Mouse (Mus musculus) midbrain, embryonic 11.5 days (tissue): ENCODE measurements at regions not wholly inside any gene's neighbourhood (a gene's known extent, or its start where the extent isn't known, plus 50 kb on each side); places are given as distances from the start of the nearest gene placed in this dataset.

Source experiments
- ATAC-seq: fragments of 200-750 bp; cut with Nextera tagmentation; 2 replicates; pipeline ENCODE4 v1.8.0; 2017; ENCODE audit warnings: moderate TSS enrichment, moderate library complexity; ENCODE audit not compliant: low FRiP score
- DNase-seq: peaks from one replicate; pipeline ENCODE4 v3.0.0; 2015; ENCODE audit warnings: low spot score; ENCODE audit errors: missing footprints
- H3K27ac ChIP-seq: fragments of 300-500 bp; sonication (generic); 2 replicates; pipeline ENCODE4 v1.5.1; 2014; ENCODE audit warnings: low read depth, low read length
- H3K27me3 ChIP-seq: fragments of 300-500 bp; sonication (generic); 2 replicates; pipeline ENCODE4 v1.6.1; 2014; ENCODE audit warnings: mild to moderate bottlenecking, low read length, moderate library complexity, mixed read lengths; ENCODE audit not compliant: control insufficient read depth, insufficient read depth
- H3K36me3 ChIP-seq: fragments of 300-500 bp; sonication (generic); 2 replicates; pipeline ENCODE4 v1.6.1; 2014; ENCODE audit warnings: mild to moderate bottlenecking, low read length, moderate library complexity, mixed read lengths; ENCODE audit not compliant: control insufficient read depth, insufficient read depth
- H3K4me1 ChIP-seq: fragments of 300-500 bp; sonication (generic); 2 replicates; pipeline ENCODE4 v1.6.1; 2014; ENCODE audit warnings: low read length; ENCODE audit not compliant: control insufficient read depth, insufficient read depth
- H3K4me2 ChIP-seq: fragments of 300-500 bp; sonication (generic); 2 replicates; pipeline ENCODE4 v1.6.1; 2014; ENCODE audit warnings: mild to moderate bottlenecking, moderate library complexity
- H3K4me3 ChIP-seq: fragments of 300-500 bp; sonication (generic); 2 replicates; pipeline ENCODE4 v1.5.1; 2014; ENCODE audit warnings: low read depth, low read length
- H3K9ac ChIP-seq: fragments of 300-500 bp; sonication (generic); 2 replicates; pipeline ENCODE4 v1.6.1; 2014; ENCODE audit warnings: low read length
- H3K9me3 ChIP-seq: fragments of 300-500 bp; sonication (generic); 2 replicates; pipeline ENCODE4 v1.6.1; 2016; ENCODE audit warnings: low read length; ENCODE audit not compliant: control insufficient read depth
- whole genome bisulfite sequencing: fragments of 180-500 bp; shearing (Covaris S2); extraction: QIAGEN DNeasy Blood & Tissue Kit; methylation state at CpG from one replicate; pipeline ENCODE4 v1.1.7; 2014; 5-methylcytosine and 5-hydroxymethylcytosine counted together

GRCm38 (mm10) chr16:7928391-7928935 is 496.5 kb downstream of the Tmem114 start:
- Histone ChIP-seq H3K27me3 (no peaks in the 10 kb centered on the region), H3K9ac (no peak overlapping the region), H3K9me3 (no peaks in the 10 kb centered on the region), H3K4me1 (no peaks in the 10 kb centered on the region), H3K4me3 (no peak overlapping the region), H3K27ac (no peak overlapping the region), H3K4me2 (no peak overlapping the region), H3K36me3 (no peaks in the 10 kb centered on the region)
- no peak for DNase-seq
- no peak for ATAC-seq
- 84% methylated on average over 6 of the region's 6 CpGs for WGBS

- Histone ChIP-seq H3K4me3 (no peak overlapping the region), H3K27ac (no peak overlapping the region), H3K36me3 (no peaks in the 10 kb centered on the region), H3K4me2 (no peak overlapping the region), H3K9me3 (no peaks in the 10 kb centered on the region), H3K27me3 (no peaks in the 10 kb centered on the region), H3K9ac (no peak overlapping the region), H3K4me1 (no peaks in the 10 kb centered on the region)
- ATAC-seq (no peak), DNase-seq (no peak)
- 80% methylated on average over 8 of the region's 8 CpGs for WGBS
Measured at GRCm38 (mm10) chr16:7927756-7928155, 497.2 kb downstream of the Tmem114 start.

GRCm38 (mm10) chr16:7895786-7896185 is 529.1 kb downstream of the Tmem114 start:
- Histone ChIP-seq H3K4me2 (no peak overlapping the region), H3K36me3 (no peaks in the 10 kb centered on the region), H3K4me3 (no peak overlapping the region), H3K27me3 (no peaks in the 10 kb centered on the region), H3K9me3 (no peaks in the 10 kb centered on the region), H3K4me1 (no peaks in the 10 kb centered on the region), H3K27ac (no peak overlapping the region), H3K9ac (no peak overlapping the region)
- ATAC-seq (no peak), DNase-seq (no peak)
- WGBS = 83% methylated on average over 2 of the region's 2 CpGs

- Histone ChIP-seq H3K36me3 (no peaks in the 10 kb centered on the region), H3K9me3 (no peaks in the 10 kb centered on the region), H3K4me2 (no peak overlapping the region), H3K9ac (no peak overlapping the region), H3K4me1 (no peaks in the 10 kb centered on the region), H3K4me3 (no peak overlapping the region), H3K27me3 (no peaks in the 10 kb centered on the region), H3K27ac (no peak overlapping the region)
- DNase-seq (no peak), ATAC-seq (no peak)
- WGBS = 87% methylated on average over 5 of the region's 5 CpGs
Measured at GRCm38 (mm10) chr16:7892799-7893198, 532.1 kb downstream of the Tmem114 start.

- no peaks in the 10 kb centered on the region for H3K9me3 ChIP-seq
- H3K9ac ChIP-seq = no peak overlapping the region
- no peak overlapping the region for H3K4me3 ChIP-seq
- no peak overlapping the region for H3K4me2 ChIP-seq
- ATAC-seq = no peak
- DNase-seq = no peak
- H3K36me3 ChIP-seq = no peaks in the 10 kb centered on the region
- H3K27me3 ChIP-seq = no peaks in the 10 kb centered on the region
- H3K27ac ChIP-seq = no peak overlapping the region
- 97% methylated on average over 2 of the region's 2 CpGs for WGBS
- no peaks in the 10 kb centered on the region for H3K4me1 ChIP-seq
Measured at GRCm38 (mm10) chr16:7863406-7863805, 561.5 kb downstream of the Tmem114 start.

GRCm38 (mm10) chr16:7839139-7839538 is 585.8 kb downstream of the Tmem114 start:
- Histone ChIP-seq H3K4me2 (no peak overlapping the region), H3K9me3 (no peaks in the 10 kb centered on the region), H3K36me3 (no peaks in the 10 kb centered on the region), H3K27ac (no peak overlapping the region), H3K27me3 (no peaks in the 10 kb centered on the region), H3K4me3 (no peak overlapping the region), H3K4me1 (no peaks in the 10 kb centered on the region), H3K9ac (no peak overlapping the region)
- no peak for ATAC-seq
- 86% methylated on average over 5 of the region's 5 CpGs for whole genome bisulfite sequencing
- no peak for DNase-seq

GRCm38 (mm10) chr16:7831142-7831541 is 593.8 kb downstream of the Tmem114 start:
- H3K9me3 ChIP-seq = no peaks in the 10 kb centered on the region
- 60% methylated on average over 6 of the region's 6 CpGs for WGBS
- DNase-seq (peak; percentile 69), ATAC-seq (no peak)
- no peak overlapping the region for H3K4me3 ChIP-seq
- H3K27ac ChIP-seq = no peak overlapping the region
- no peak overlapping the region for H3K4me2 ChIP-seq
- no peaks in the 10 kb centered on the region for H3K4me1 ChIP-seq
- H3K36me3 ChIP-seq = no peaks in the 10 kb centered on the region
- H3K27me3 ChIP-seq = no peaks in the 10 kb centered on the region
- H3K9ac ChIP-seq = no peak overlapping the region

- Histone ChIP-seq H3K4me2 (no peak overlapping the region), H3K9me3 (no peaks in the 10 kb centered on the region), H3K27ac (no peak overlapping the region), H3K4me1 (no peaks in the 10 kb centered on the region), H3K27me3 (no peaks in the 10 kb centered on the region), H3K4me3 (no peak overlapping the region), H3K9ac (no peak overlapping the region), H3K36me3 (no peaks in the 10 kb centered on the region)
- 85% methylated on average over 9 of the region's 9 CpGs for WGBS
- no peak for ATAC-seq
- peak; percentile 45 for DNase-seq
Measured at GRCm38 (mm10) chr16:7829939-7830650, 594.8 kb downstream of the Tmem114 start.

GRCm38 (mm10) chr16:7801161-7801560 is 623.8 kb downstream of the Tmem114 start:
- H3K27ac ChIP-seq = no peak overlapping the region
- WGBS = 86% methylated on average over 2 of the region's 2 CpGs
- H3K9ac ChIP-seq = no peak overlapping the region
- H3K36me3 ChIP-seq = no peaks in the 10 kb centered on the region
- H3K4me1 ChIP-seq = peaks cover 6% of the 10 kb centered on the region
- H3K4me2 ChIP-seq = no peak overlapping the region
- no peaks in the 10 kb centered on the region for H3K27me3 ChIP-seq
- no peak for ATAC-seq
- H3K4me3 ChIP-seq = no peak overlapping the region
- DNase-seq = no peak
- H3K9me3 ChIP-seq = no peaks in the 10 kb centered on the region
